Mouse (Mus musculus): ENCODE data around the gene Hat1. TPM values are rescaled to one million over a fixed set of nuclear protein-coding genes. Genes with fewer than 3 reads are reported as not detected.

The Hat1 gene
- 16.5 and 17.7 TPM in 2 replicates for polyA plus RNA-seq (2012; rRNA removed)

GRCm38 (mm10) chr2:71388951-71389763, at the start of gene Hat1:
TSS of gene Hat1 (plus strand) at chr2:71388958.
- Histone ChIP-seq H3K27ac (ENCODE audit: insufficient read depth, low read length) (no peak within 1 kb of the TSS), H3K4me1 (ENCODE audit: control insufficient read depth, insufficient read depth, low read length) (no peaks in the 10 kb centered on the region), H3K4me3 (ENCODE audit: insufficient read depth, low read length) (peak within 1 kb of the TSS; percentile 54)
- no peak for TF ChIP-seq CTCF (IDR thresholded peaks at IDR 0.05; ENCODE audit: extremely low read depth, insufficient read depth, low read length)
- peak; percentile 47; the same call in 1 of the 2 replicates for TF ChIP-seq POLR2A (IDR thresholded peaks at IDR 0.05; ENCODE audit: extremely low read depth, insufficient read depth, low read length)

GRCm38 (mm10) chr2:71340126-71340525, 48.6 kb upstream of the Hat1 start:
- Histone ChIP-seq H3K4me3 (ENCODE audit: insufficient read depth, low read length) (no peak overlapping the region), H3K27ac (ENCODE audit: insufficient read depth, low read length) (no peak overlapping the region), H3K4me1 (ENCODE audit: control insufficient read depth, insufficient read depth, low read length) (no peaks in the 10 kb centered on the region; the same call in 1 of the 2 replicates)
- TF ChIP-seq CTCF (IDR thresholded peaks at IDR 0.05; ENCODE audit: extremely low read depth, insufficient read depth, low read length) (no peak), POLR2A (IDR thresholded peaks at IDR 0.05; ENCODE audit: extremely low read depth, insufficient read depth, low read length) (no peak)

- H3K4me1 ChIP-seq (ENCODE audit: control insufficient read depth, insufficient read depth, low read length): no peaks in the 10 kb centered on the region; the same call in 1 of the 2 replicates
- H3K4me3 ChIP-seq (ENCODE audit: insufficient read depth, low read length): no peak overlapping the region
- TF ChIP-seq CTCF (IDR thresholded peaks at IDR 0.05; ENCODE audit: extremely low read depth, insufficient read depth, low read length) (no peak), POLR2A (IDR thresholded peaks at IDR 0.05; ENCODE audit: extremely low read depth, insufficient read depth, low read length) (no peak)
- no peak overlapping the region for H3K27ac ChIP-seq (ENCODE audit: insufficient read depth, low read length)
Observed at GRCm38 (mm10) chr2:71343884-71344640, 44.7 kb upstream of the Hat1 start.

- Histone ChIP-seq H3K4me3 (ENCODE audit: insufficient read depth, low read length) (no peak overlapping the region), H3K27ac (ENCODE audit: insufficient read depth, low read length) (no peak overlapping the region), H3K4me1 (ENCODE audit: control insufficient read depth, insufficient read depth, low read length) (peaks cover 4% of the 10 kb centered on the region; the same call in 1 of the 2 replicates)
- TF ChIP-seq CTCF (IDR thresholded peaks at IDR 0.05; ENCODE audit: extremely low read depth, insufficient read depth, low read length) (no peak), POLR2A (IDR thresholded peaks at IDR 0.05; ENCODE audit: extremely low read depth, insufficient read depth, low read length) (no peak)
Observed at GRCm38 (mm10) chr2:71347160-71347559, 41.6 kb upstream of the Hat1 start.

- H3K4me3 ChIP-seq (ENCODE audit: insufficient read depth, low read length): no peak overlapping the region
- TF ChIP-seq CTCF (IDR thresholded peaks at IDR 0.05; ENCODE audit: extremely low read depth, insufficient read depth, low read length): no peak
- no peak for TF ChIP-seq POLR2A (IDR thresholded peaks at IDR 0.05; ENCODE audit: extremely low read depth, insufficient read depth, low read length)
- no peak overlapping the region for H3K27ac ChIP-seq (ENCODE audit: insufficient read depth, low read length)
- H3K4me1 ChIP-seq (ENCODE audit: control insufficient read depth, insufficient read depth, low read length): peaks cover 4% of the 10 kb centered on the region; the same call in 1 of the 2 replicates
Observed at GRCm38 (mm10) chr2:71347732-71348490, 40.8 kb upstream of the Hat1 start.

- Histone ChIP-seq H3K4me1 (ENCODE audit: control insufficient read depth, insufficient read depth, low read length) (peaks cover 4% of the 10 kb centered on the region; the same call in 1 of the 2 replicates), H3K27ac (ENCODE audit: insufficient read depth, low read length) (no peak overlapping the region), H3K4me3 (ENCODE audit: insufficient read depth, low read length) (no peak overlapping the region)
- TF ChIP-seq POLR2A (IDR thresholded peaks at IDR 0.05; ENCODE audit: extremely low read depth, insufficient read depth, low read length) (no peak), CTCF (IDR thresholded peaks at IDR 0.05; ENCODE audit: extremely low read depth, insufficient read depth, low read length) (no peak)
Observed at GRCm38 (mm10) chr2:71349511-71349910, 39.2 kb upstream of the Hat1 start.

GRCm38 (mm10) chr2:71350181-71350580, 38.6 kb upstream of the Hat1 start:
- TF ChIP-seq CTCF (IDR thresholded peaks at IDR 0.05; ENCODE audit: extremely low read depth, insufficient read depth, low read length) (no peak), POLR2A (IDR thresholded peaks at IDR 0.05; ENCODE audit: extremely low read depth, insufficient read depth, low read length) (no peak)

GRCm38 (mm10) chr2:71350904-71351726, 37.6 kb upstream of the Hat1 start:
- TF ChIP-seq CTCF (IDR thresholded peaks at IDR 0.05; ENCODE audit: extremely low read depth, insufficient read depth, low read length) (no peak), POLR2A (IDR thresholded peaks at IDR 0.05; ENCODE audit: extremely low read depth, insufficient read depth, low read length) (no peak)
- H3K27ac ChIP-seq (ENCODE audit: insufficient read depth, low read length): no peak overlapping the region
- H3K4me1 ChIP-seq (ENCODE audit: control insufficient read depth, insufficient read depth, low read length): peaks cover 4% of the 10 kb centered on the region; the same call in 1 of the 2 replicates
- H3K4me3 ChIP-seq (ENCODE audit: insufficient read depth, low read length): no peak overlapping the region

More at GRCm38 (mm10) chr2:71350181-71350580, 38.6 kb upstream of the Hat1 start:
- Histone ChIP-seq H3K4me3 (ENCODE audit: insufficient read depth, low read length) (no peak overlapping the region), H3K27ac (ENCODE audit: insufficient read depth, low read length) (no peak overlapping the region), H3K4me1 (ENCODE audit: control insufficient read depth, insufficient read depth, low read length) (peaks cover 4% of the 10 kb centered on the region; the same call in 1 of the 2 replicates)
